Mouse (Mus musculus) cerebellum, adult (tissue): Measurements from ENCODE around the gene Ccdc88c.

Source experiments
- ATAC-seq: cut with Nextera tagmentation; 2 replicates; pipeline ENCODE4 v1.9.2; 2017; ENCODE audit warnings: mild to moderate bottlenecking, moderate library complexity, mixed read lengths; ENCODE audit not compliant: insufficient number of reproducible peaks, low FRiP score, low TSS enrichment

Gene Ccdc88c

DNA sequence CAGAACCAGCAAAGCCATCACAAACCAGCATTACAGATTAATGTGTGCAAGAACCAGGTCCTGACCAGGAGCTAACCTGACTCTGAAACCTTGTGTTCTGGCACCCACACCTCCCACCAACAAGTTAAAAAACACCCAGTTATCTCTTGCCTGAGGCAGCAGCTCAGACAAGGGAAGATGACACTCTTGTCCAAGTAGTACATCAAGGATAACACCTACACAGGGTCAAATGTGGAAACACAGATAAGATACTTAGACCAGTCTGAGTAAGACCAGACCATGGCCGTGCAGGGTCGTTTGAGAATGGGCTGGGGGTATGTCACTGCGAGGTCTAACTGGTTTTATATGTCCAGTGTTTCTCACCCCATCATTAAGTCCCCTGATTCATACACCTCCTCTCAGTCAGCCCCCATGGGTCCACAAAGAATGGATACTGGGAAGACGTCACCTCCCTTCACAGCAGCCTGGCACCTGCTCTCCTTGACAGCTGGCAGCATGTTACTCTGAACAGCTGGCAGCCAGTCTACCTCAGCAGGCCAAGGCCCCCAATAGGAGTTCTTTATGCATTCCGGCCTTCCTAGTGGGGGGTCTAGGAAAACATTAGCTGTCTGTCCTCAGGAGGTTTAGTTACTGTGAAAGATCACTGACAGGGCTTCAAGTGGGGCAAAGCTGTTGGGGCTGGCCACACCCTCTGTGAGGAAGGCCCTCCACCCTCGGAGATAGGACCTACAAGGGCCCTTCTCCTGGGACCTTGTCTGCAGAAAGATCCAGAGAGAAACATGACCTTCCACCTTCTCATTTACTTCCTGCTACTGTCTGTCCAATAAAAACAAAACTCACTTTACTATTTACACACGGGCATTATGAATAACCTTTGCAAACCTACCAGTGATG lies 29.5 kb downstream of the Ccdc88c start:
- no peak for ATAC-seq

- ATAC-seq = no peak
Observed at GRCm38 (mm10) chr12:100998564-100998962, 30.3 kb downstream of the Ccdc88c start.

DNA sequence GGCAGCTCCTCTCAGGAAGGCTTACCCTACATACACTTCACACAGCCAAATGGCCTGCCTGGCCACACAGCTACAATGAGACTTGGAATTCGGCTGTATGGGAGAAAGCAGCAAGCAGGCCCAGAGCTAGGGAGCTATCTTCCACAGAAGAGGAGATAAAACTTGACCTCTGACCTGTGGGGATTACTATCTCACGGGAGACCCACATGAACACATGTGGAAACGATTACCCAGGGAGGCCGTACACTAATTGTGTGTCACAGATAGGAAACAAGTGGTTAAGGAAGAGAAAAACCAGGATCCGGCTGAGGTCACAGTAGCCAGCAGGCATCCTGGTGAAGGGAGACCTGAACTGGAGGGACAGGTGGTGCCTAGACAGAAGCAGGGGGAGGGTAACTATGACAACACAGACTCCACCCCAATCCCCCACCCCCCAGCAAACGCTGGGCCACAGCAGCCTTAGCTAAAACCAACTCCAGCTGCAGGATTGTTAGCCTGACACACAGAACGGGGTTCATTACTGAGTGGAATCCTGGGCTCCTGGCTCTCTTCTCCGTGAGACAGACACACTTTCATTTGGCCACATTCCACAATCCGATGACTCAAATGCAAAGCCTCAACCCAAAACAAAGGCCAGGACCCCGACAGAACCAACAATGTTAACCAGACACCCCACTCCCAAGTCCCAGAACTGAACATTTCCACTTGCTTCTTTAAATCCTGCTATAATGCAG lies 30.9 kb downstream of the Ccdc88c start:
- no peak for ATAC-seq

DNA sequence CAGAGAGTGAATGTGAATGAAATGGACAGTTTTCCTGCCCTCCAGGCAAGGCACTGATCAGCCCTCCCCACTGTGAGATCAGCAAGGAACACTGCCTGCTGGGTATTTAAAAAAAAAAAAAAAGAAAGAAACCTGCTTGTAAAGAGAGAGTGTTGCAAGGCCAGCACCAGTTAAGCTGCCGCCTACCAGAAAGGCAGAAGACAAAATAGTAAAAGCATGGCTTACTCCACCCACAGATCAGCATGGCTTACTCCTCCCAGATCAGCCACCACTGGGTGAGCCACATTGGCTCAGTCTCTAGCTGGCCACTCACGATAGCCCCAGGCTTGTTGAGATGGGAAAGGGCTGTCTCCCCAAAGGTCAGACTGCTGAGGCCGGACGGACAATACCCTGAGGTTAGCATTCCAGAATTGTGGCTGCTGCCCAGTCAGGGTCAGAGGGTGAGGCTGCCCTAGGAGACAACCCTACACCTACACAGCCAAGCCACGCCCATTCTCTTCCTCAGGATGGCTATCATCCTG lies 32.4 kb downstream of the Ccdc88c start:
- ATAC-seq = no peak

GRCm38 (mm10) chr12:100995607-100996377 lies 33.1 kb downstream of the Ccdc88c start:
- ATAC-seq = no peak

DNA sequence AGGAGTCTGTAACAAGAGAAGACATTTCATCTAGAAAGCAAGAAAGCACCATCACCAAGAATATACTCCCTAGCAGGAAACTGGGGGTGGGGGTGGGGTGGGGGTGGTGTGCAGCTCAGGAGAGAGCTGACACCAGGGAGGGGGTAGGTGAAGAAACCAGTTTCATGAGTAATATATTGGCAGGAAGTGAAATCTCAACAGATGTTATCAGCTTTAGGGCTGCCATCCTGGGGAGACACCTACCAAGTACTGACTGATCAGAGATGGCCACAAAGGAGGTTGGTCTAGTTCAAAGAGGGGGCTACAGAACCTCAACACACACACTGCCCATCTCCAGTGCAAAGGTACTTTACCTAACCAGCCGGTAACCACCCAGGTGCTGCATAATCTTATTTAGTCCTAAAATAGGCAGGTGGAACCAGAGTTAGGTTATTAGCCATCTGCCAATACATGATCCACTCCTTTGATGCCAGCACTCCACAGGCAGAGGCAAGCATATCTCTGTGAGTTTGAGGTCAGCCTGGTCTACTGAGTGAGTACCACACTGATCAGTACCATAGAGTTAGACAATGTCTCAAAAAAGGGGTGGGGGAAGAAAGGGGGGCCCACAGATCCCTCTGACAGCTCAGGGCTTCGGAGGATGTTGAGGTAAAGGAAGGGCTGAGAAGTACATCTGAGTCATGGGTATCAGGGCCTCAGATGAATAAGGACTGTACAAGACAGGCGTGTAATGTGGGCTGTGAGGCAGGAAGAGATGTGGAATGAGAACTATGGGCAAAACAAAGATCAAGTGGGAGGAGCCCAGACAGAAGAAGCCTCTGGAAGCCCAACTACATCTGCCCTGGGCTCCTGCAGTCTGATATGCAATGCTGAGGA lies 34.5 kb downstream of the Ccdc88c start:
- no peak for ATAC-seq

GRCm38 (mm10) chr12:100993146-100993545 lies 35.7 kb downstream of the Ccdc88c start:
- ATAC-seq = no peak

DNA sequence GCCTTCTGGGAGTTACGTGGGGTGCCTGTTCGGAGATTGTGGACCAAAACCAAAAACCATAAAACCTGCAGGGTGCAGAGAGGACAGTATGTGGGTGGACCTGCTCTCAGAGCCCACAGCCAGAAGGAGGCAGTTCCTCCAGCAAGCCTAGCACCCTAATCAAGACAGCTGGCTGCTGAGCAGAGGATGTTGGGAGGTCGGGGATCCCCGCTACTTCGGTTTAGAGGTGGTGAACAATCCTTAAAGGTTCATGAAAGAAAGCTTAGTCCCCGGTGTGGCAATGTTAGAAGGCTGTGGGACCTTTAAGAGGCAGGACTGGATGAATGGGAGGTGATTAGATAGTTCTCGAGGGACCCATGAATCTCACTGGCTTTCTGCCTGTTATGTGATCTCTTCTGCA lies 36.4 kb downstream of the Ccdc88c start:
- no peak for ATAC-seq

GRCm38 (mm10) chr12:100991119-100991518 lies 37.7 kb downstream of the Ccdc88c start:
- ATAC-seq = no peak

- peak; percentile 31; the same call in 1 of the 2 replicates for ATAC-seq
Observed at GRCm38 (mm10) chr12:100990291-100990690, 38.6 kb downstream of the Ccdc88c start.

GRCm38 (mm10) chr12:100989780-100990288 lies 39.0 kb downstream of the Ccdc88c start:
- no peak for ATAC-seq

- ATAC-seq = no peak
Observed at GRCm38 (mm10) chr12:100988324-100989130, 40.3 kb downstream of the Ccdc88c start.

DNA sequence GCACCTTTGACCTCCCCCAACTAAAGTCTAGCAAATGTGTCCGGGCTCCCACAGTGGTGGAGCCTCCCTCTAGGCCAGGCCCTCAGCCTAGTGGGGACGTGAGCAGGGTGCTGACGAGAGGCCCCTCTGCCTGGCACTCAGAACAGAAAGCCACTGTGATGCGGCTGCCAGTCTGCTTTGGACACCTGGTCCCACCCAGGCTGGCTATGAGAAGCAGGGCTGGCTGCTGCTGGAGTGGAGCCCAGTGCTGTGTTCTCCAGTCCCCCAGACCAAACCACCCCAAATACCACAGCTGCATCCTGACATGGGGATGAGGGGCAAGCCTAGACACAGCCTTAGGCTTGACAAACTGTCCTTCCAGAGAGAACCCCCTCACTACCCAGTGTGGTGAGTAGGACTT lies 42.4 kb downstream of the Ccdc88c start:
- ATAC-seq = no peak

DNA sequence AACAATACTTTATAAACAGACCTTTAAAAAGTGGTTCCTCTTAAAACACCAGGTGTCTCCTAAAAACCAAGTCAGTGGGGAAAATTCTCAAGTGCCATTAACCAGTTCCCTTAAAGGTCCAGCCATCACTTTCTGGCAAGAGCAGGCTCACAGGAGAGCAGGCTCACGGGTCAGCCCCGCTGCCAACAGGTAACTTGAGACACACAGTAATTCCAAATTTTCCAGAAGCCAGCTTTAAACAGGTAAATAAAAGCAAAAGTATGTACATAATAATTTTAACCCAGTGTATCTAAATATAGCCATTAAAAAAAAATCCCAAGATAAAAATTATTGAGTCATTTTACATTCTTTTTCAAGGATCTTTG lies 43.1 kb downstream of the Ccdc88c start:
- ATAC-seq = no peak

DNA sequence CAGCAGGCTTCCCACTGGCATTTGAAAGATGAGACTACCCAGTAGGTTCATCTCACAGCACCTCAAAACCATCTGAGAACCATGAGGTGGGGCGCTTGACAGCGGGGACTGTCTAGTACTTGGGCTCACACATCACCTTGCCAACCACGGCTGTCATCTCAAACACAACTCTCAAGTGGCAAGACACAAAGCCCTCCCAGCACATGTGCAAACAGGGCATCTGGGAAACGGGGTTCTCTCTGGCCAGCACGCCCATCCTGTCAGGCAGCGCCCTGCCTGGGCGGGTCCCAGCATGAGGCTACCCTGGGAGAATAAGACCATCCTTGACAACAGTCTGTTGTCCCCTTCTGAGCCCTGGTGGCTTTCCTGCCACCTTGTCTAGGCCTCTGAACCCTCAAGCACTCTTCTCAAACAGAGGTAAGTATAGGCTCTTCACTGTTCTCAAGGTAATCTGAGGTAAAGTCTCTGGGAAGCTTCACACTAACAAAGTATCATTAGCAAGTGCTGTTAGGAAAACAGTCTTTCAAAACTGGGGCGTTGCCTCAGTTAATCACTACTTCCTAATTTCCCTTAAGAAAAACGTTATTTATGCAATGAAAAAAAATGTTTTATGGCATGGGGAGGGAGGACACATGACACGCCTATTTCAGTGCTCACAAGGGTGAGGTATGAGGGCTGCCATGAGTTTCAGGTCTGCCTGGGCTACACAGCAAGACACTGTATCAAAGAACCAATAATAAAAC lies 43.6 kb downstream of the Ccdc88c start:
- no peak for ATAC-seq

- no peak for ATAC-seq
Observed at GRCm38 (mm10) chr12:100983565-100983964, 45.3 kb downstream of the Ccdc88c start.

- no peak for ATAC-seq
Observed at GRCm38 (mm10) chr12:100982217-100982616, 46.6 kb downstream of the Ccdc88c start.

DNA sequence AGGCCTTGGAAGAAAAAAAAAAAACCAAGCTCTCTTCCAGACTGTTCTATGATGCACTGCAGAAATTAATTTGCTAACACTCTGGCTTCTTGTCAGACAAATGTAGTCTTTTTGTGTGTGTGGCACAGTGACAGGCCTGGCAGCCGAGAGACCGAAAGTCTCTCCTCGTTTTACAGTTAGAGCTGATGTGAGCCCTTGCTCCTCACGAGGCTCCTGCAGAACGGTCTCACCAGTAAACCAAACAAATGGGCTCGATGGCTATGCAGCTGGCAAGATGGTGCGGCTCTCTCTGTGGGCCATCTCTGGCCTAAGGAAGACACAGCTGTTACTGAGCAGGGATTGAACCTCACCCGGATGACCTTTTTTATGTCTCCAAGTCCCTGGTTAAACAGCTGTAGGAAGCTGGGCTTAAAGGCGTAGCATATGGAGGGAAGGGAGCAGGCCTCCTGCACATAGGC lies 48.3 kb downstream of the Ccdc88c start:
- no peak for ATAC-seq
